Mouse (Mus musculus) gastrocnemius, adult 8-10 months (tissue): ENCODE measurements at regions not wholly inside any gene's neighbourhood (a gene's known extent, or its start where the extent isn't known, plus 50 kb on each side); places are given as distances from the start of the nearest gene placed in this dataset. TPM values are rescaled to one million over a fixed set of nuclear protein-coding genes. Genes with fewer than 3 reads are reported as not detected.

ENCODE experiments used
- DNase-seq, 2 experiments: peaks; one replicate each; pipeline ENCODE4 v3.0.0; 2022; ENCODE audit warnings: low spot score in 2 of 2
- microRNA-seq: library from miRNA; unstranded; fragments of <30 nt; microRNA quantifications from one replicate; pipeline ENCODE4 v1.2.0, GENCODE M21; 2022

DNA sequence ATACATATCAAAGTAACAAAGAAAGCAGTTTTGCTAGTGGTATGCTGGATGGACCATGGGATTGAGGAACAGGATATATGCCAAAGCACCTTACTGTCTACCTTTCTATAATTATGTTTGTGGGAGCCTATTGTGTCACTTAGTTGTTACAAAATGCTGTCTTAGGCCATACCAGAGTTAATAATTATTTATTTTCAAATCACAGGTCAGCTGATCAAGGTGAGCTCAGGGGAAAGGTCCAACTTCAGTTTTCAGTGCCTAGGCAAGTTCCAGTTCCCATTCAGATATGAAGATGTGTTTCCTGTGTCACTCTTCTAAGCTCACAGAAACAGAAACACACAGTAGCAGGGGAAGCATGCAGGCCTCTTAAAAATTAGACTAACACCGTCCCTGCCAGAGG lies 75.5 kb upstream of the Ell2 start:
- no peak for DNase-seq

GRCm38 (mm10) chr13:75647513-75647912 lies 59.0 kb upstream of the Ell2 start:
- DNase-seq: no peak

- no peak for DNase-seq
Measured at GRCm38 (mm10) chr13:75651941-75652340, 54.6 kb upstream of the Ell2 start.

DNA sequence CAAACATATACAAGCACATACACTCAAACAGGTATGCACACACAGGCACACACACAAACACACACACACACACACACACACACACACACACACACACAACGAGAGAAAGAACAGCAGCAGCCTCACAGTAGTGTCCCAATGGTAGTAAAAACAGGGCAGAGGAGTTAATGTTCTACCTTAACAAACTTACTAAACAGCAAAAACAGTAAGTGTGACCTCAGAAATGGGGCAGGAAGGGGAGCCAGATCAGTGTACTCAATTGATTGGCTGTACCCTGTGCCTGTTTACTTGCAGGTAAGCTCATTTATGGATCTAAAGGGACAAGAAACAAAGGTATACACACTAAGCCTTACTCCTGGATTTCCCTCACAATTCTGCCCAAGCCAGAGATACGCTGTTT lies 53.6 kb upstream of the Ell2 start:
- DNase-seq: no peak

Small RNA genes in the stretch of these regions (microRNA-seq; reads per million reads assigned to microRNA genes)
- gene Mir682: not detected
